Mouse (Mus musculus): Measurements from ENCODE around the gene Clic1.

GRCm38 (mm10) chr17:35090166-35090932 lies 40.6 kb downstream of the Clic1 start:
- TF ChIP-seq POLR2A (IDR thresholded peaks at IDR 0.05; ENCODE audit: borderline replicate concordance, extremely low read depth, insufficient read depth, insufficient read length, poor library complexity, severe bottlenecking) (no peak), CTCF (IDR thresholded peaks at IDR 0.05; ENCODE audit: borderline replicate concordance, extremely low read depth, insufficient read depth, insufficient read length) (no peak)

All from brain, embryonic 14.5 days (tissue).